Mouse (Mus musculus): ENCODE data around the gene Gm27027.

GRCm38 (mm10) chr2:94030602-94031001 is 34.4 kb upstream of the Gm27027 start:
- TF ChIP-seq CTCF (IDR thresholded peaks at IDR 0.05; ENCODE audit: low read depth) (no peak), EP300 (optimal IDR thresholded peaks at IDR 0.05) (no peak)

Data from stomach, postnatal 0 days (tissue).